Mouse (Mus musculus) left cerebral cortex, postnatal 14 days (tissue): ENCODE measurements around the gene Nudt3. TPM values are rescaled to one million over a fixed set of nuclear protein-coding genes. Genes with fewer than 3 reads are reported as not detected.
A peak's percentile ranks its signal among the peaks of the same experiment; 100 is the strongest.

ENCODE experiments used
- DNase-seq, 2 experiments: peaks; one replicate each; pipeline ENCODE4 v3.0.0; 2021 to 2022; ENCODE audit warnings: low spot score in 2 of 2, mixed read lengths in 1 of 2
- intact Hi-C: fragments of 180-260 bp; cut with DNase I; formaldehyde crosslinking; loops from one replicate; pipeline ENCODE4 v1.15.1; 2025
- total RNA-seq, 2 experiments: library from RNA; stranded (reverse); gene quantifications; 2 replicates each; pipeline ENCODE4 v1.2.3; 2021

Gene Nudt3
- total RNA-seq, 2 experiments from 2014 or later: 514 to 519 TPM

DNA sequence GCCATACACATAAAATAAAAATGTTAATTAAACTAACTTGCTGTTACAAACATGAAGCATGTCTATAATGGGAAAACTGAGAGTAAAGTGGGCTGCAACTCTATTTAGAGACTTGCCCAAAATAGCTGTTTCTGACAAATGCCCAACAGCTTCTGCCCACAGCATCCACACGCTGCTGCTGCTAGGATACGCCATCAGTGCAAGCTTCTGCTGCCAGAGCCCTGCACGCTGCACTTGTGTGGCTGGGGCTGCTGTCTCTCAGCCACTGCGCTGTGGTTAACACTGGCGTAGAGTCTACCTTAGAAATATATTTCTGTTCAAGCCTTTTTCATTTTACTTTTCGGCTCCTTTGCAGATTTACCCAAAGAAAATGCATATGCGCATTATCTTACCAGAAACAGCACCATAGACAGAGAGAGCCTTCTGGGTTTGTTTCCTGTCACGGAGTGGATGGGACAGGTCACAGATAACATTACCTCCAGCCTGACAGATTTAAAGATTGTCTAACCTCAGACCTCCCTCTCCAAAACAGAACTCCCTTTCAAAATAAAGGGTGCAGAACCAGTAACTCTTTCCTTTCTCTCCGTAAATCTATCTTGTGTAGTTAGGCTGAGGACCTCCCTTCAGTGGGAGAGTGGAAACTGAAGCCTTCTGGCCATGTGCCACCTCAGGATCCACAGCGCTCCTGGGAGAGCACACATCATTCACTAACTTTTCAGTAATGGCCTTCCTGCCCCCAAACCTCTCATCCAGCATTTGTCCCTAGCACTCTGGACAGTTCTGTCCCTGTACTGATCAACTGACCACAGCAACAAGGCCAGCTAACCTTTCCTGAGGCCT lies 12.4 kb downstream of the Nudt3 start:
- peak; percentile 80 to 88 for DNase-seq
- intact Hi-C loops: no loop called here

DNA sequence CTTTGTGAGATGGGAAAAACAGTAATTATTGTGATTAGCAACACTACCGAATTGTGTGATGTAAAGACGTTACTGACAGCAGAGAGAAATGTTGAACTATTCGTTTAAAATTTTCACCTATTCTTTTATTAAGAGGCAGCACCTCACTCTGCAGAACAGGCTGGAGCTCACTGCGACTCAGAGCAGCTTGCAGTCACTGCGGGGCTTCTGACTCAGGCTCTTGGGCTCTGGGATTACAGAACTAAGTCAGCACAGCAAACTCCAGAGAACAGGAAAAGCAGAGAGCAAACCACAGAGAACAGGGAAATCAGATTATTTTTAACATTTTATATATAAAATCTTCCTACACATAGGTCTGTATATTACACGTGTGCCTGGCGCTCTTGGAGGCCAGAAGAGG lies 13.7 kb downstream of the Nudt3 start:
- no peak for DNase-seq
- intact Hi-C loops: no loop called here

DNA sequence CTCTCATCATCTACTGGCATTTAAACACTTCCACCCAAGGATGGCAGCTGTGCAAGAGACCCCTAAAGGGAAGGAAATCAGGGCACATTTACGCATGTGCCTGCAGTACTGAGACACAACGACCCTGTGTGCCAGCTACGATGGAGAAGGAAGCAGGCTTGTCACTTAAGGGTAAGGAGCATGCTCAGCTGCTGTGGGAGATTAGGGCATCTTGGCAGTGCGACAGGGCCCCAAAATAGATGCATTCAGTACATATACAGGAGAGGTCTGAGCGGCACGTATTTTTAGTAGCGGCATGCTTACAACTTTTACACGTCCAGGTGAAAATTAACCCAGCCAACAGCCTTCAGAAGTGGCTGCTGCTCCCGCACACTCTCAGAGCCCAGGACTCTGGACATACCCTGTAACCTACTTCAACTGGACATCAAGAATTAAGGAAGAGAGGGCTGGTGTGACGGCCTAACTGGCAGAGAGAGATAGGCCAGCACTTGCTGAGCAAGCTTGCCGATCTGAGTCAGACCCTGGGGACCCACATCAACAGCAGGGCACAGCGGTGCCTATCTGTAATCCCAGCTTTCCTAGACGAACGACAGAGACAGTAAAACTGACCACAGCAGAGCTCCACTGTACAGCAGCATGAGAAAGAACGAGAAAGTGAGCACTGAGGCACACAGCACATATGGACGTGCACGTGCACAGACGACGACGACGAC lies 19.6 kb downstream of the Nudt3 start:
- intact Hi-C loops: no loop called here

DNA sequence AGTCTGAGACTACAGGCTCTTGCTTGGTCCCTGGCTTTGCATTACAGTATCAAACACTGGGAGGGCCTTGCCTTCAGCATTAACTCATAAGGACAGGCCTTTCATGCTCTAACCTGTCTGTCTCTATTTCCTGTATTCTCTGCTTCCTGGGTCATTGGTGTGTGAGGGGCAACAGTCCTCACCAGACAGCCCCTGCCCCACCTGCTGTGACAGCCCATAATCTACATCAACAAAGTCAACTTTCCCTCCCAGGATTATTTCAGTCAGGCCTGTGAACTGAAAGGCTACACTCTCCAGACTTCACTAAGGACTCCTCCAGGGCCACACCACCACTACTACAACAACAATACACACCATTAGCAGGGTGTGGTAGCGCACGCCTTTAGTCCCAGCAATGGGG lies 20.3 kb downstream of the Nudt3 start:
- intact Hi-C loops: no loop called here
- DNase-seq: no peak

More for the DNA sequence above, 19.6 kb downstream of the Nudt3 start:
- DNase-seq: peak in 1 of 2 experiments; percentile 50

DNA sequence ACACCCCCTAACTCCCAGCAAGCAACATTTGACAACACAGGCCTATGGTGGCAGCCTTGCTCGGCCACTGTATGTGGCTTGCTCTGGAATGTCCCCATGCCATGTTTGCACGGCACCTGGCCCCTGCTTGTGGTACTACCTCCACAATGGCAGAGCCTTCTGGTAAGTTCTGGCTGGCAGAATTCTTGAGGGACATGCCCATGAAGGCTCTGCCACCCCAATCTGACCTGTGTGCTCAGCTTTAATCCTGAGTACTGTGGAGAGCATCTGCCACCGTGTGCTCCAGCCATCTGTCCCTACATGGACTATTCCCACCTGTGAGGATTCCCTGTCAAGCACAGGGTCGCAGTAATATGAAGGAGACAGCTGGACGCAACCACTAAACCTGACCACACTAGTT lies 22.4 kb downstream of the Nudt3 start:
- intact Hi-C loops: no loop called here
- no peak for DNase-seq

DNA sequence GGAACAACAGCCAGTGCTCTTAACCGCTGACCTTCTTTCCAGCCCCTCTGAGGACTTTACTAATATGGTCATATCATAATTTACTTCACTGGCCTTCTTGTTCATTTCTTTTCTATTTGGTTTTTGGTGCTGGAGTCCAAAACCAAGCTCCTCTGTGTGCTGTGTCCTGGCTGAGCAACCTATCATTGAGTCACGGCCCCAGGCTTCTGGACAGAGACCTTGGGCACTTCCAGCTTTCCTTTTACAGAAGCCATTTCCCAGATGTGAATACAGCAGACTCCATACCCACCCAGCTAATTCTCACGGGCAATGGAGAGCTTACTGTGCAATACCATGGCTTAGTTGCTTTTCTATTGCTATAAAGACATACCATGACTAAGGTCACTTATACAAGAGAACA lies 23.0 kb downstream of the Nudt3 start:
- DNase-seq: no peak
- intact Hi-C loops: no loop called here

DNA sequence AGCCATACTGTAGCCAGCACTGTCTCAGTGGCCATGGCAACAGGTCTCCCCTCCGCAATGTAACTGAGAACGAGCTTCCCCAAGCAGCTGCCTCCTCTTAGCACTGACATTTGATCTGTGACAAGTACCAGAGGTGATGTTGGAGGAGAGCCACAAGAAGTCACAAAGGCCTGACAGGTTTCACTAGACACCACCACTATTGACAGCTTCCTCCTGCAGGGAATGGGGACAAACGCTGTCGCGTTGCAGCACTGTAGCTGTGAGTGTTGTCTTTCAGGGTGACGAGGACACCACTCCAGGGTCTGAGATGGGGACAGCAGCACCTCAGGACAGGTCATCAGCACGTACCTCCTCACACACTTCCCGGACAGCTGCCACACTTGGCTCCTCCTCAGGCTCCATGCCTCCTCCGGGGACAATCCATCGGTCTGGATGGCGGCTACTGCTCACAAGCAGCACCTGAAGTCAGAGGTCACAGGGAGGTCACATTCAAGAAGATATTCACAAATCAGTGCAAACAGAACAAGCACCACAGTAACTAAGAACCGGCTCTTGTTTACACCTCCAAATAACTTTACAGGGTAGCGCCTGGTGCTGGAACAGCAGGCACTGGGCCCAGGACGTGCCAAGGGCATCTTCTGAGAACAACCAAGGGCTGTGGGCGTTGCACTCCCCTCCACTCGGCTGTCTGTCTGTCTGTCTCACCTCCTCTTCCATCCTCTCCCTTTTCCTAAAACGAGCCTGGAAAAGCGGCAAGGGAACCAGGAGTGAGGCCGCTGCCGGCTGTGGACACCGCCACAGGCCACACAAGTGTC lies 26.7 kb downstream of the Nudt3 start:
- no peak for DNase-seq
- intact Hi-C loops: no loop called here

DNA sequence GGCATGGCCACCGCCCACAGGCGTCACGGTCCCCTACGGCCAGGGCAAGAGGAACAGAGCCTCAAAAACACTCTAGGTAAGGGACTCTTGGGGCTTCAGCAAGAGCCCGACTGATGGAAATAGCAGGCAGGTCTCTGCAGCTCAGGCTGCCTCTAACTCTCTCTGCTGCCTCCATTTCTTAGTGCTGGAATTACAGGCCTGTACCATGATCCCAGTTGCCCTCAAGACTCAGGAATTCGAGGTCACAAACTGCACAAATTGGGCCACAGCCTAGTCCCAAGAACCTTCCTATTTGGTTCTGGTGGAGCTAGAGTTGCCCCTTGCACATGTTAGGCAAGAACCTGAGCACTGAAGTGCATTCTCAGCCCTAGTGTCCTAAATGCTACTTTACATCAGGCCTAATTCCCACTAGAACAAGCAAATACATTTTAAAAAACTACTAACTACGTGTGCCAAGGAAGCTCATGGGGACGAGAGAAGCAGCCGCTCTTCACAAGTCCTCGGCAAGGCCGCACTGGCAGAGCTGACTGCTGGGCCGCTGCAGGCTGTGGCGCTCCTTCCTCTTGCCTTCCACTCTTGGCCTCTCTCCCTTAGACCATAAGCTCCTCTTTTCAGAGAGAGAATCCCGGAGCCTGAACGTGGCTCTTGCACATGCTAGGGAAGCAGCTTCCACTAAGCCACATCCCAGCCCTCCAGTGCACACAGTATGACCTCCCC lies 27.5 kb downstream of the Nudt3 start:
- DNase-seq: no peak
- intact Hi-C loops: no loop called here

DNA sequence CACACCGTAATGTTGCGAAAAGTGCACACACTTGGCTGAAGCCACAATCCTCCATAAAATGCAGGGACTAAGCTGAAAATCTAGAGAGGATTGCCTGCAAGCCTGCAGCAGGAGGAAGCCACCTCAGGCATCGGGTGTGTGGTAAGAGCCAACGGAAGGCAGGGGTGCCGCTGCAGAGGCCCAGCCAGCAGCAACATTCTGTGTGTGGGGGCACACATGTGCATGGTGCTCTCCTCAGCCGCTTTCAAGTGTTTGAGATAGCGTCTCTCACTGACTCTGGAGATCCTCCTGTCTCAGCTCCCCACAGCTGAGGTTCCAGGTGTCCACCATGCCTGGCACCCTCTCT lies 30.8 kb downstream of the Nudt3 start:
- intact Hi-C loops: no loop called here
- DNase-seq: no peak

DNA sequence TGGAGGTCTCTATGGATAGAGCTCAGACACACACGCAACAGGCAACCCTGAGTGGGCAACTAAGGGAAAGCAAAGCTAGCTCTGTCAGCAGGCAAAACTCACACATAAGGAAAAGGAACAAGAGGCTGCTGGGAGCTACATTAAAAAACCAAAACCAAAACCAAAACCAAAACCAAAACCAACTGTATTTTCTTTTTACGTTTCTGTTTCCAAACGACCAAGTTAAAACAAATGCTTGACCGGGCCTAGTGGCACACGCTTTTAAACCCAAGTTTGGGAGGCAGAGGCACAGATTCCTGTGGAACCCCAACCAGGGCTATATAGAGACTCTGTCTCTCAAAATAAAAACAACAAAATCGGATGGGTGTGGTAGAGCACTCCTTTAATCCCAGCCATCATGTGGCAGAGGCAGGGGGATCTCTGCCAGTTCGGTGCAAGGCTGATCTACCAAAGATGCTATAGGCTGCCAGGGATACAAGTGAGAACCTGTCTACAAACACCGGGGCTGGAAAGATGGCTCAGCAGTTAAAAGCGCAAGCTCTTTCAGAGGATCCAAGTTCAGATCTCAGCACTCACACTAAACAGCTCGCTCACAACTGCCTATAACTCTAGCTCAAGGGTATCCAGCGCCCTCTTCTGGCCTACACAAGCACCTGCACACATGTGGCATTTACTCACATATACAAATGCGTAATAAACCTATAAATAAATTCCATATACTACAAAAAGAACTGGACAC lies 31.3 kb downstream of the Nudt3 start:
- DNase-seq: no peak

DNA sequence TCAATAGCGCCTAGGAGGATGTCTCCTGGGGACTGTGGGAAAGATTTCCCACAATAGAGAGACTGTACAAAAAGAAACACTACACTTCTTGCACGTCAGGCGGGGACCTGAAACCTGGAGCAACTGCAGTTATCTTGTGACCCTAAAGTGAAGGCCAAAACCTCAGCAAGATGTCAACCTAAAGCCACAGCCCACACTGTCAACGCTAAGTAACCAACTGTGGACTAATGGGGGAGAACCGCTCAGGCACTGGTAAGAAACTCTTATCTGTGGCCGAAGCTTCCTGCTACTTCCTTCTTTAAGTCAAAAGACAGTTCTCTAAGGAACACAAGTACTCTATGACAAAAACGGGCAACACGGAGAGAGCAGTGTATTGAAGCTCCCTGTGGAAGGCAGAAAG lies 35.1 kb downstream of the Nudt3 start:
- intact Hi-C loops: loop anchor here (5.0 kb wide), 1 partner anchor 34 kb away; the partner anchor contains the start of gene Nudt3
- no peak for DNase-seq

More for the DNA sequence above, 31.3 kb downstream of the Nudt3 start:
- intact Hi-C loops: no loop called here

DNA sequence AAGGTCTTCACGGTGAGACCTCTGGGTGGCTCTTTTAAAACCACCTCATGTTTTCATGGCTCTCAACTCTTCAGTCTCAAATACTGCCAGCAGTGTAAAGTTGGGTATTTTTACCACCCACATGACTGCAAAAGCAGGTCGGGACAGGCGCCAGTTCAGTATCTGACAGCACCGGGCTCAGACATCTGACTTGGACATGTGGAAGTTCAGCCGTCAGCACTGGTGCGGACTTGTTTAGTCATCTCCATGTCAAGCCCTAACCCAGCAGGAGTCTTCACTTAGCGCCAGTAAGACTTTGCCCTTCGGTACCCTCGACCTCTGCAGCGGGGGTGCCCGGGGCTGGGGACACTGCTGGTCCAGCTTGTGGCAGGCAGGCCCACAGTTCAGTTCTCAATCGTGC lies 36.0 kb downstream of the Nudt3 start:
- intact Hi-C loops: loop anchor here (5.0 kb wide), 1 partner anchor 35 kb away; the partner anchor contains the start of gene Nudt3
- DNase-seq: peak; percentile 53 to 75

DNA sequence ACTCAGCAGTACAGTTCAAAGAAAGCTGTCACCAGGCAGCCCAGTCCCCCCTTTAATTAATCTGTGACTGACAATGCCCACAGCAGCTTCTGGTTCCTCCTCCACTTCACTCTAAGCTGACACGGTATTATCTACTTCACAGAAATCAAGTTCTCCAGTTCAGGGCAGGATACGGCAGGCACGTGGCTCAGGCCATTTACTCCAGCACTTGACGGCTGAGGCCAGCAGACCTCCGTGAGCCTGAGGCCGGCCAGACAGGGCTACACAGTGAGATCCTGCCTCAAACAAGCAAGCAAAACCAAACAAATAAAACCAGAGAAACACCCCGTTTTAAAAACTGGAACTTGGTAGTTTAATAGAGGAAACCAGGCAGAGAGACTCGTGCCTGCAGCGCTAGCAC lies 36.6 kb downstream of the Nudt3 start:
- intact Hi-C loops: loop anchor here (5.0 kb wide), 1 partner anchor 36 kb away; the partner anchor contains the start of gene Nudt3
- no peak for DNase-seq

DNA sequence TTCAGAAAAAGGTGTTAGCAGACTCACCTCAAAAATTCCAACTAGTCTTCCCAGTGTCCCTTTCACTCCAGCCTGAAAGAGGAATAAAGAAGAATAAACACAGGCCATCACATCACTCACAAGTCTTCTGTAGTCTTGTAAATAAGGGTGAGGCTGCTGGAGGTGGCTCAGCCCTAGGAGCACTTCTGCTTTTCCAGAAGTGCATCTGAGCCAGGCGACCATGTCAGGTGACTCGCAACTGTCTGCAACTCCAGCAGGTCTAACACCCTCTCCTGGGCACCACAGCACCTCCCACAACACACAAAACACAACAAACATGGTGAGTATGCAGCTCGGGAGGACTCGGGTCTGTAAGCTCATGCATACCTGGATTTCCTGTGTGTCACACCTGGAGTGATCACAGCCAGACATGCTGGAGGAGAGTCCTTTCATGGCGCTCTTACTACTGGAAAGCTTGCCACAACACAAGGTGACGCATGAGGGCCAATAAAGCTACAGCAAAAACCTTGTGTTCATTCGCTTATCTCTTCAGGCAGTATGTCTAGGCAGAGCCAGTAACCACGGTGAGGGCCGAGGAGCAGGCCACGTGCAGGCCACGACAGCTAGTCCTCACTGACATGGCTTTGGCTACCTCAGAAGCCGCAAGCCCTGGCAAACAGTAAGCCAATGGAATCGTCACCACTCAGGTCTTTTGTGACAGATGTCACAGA lies 40.0 kb downstream of the Nudt3 start:
- intact Hi-C loops: no loop called here
- no peak for DNase-seq

DNA sequence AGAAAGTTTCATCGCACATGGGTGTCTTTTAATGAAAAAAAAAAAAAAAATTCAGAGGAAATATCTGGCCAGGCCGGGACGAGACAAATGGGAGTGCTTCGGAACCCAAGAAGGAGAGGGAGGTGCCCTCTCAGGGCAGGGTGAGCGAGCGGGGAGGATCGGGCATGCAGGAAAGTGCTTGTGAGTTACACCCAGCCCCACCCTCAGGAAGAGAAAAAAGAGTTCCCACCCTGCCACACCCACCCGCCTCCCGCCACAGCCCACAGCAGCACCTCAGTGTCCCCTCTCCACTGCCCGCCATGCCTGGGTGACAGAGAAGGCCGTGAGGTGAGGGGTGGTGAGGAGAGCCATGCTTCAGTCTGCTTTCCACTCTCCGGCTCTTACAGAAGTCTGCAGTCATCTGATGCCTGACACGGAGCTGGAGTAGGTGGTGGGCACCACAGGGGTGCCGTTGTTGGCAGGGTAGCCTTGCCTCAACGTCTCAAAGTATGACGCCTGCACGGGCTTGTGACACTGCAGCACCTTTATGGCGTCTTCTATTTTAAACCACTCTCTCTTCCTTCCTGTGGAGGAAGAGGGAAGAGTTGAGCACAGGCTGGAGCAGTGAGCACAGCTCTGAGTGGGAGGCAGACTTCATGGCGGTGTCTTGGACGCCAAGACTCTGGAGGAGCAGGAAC lies 42.8 kb downstream of the Nudt3 start:
- DNase-seq: no peak
- intact Hi-C loops: no loop called here

DNA sequence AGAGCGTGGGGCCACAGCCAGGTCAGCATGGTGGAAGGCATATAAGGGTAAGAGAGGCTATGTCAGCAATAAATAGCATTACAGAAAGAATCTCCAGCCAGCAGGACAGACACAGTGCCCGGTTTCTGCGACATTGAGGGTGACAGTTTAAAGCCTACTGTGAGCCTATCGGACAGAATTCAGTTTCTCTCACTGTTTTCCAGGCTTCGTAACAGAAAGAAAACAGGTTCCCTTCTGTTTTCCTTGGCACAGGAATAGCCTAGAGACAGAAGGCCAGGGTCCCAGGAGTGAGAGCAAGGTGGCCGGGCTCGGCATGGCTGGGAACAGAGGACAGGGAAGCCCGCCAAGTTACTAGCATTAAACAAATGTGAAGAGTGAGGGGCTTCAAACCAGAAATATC lies 43.5 kb downstream of the Nudt3 start:
- no peak for DNase-seq
- intact Hi-C loops: no loop called here

DNA sequence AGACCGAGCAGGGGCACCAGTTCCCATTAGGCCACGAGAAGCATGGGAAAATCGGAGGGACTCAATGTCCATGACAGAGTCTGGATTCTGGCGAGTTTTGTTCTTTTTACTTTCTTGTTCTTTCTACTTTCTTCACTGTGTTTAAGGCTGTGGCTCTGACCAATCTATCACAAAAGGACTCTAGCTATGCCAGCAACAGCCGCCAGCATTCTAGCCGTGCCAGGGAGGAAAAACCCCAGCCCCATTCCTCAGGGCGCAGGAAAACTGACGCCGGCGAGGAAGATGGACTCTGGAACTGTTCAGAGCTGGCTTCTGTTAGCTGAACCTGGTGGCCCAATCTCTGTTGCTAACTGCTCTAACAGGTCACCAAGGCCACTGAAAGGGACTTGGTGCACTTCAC lies 44.8 kb downstream of the Nudt3 start:
- DNase-seq: peak in 1 of 2 experiments; percentile 31
- intact Hi-C loops: no loop called here

DNA sequence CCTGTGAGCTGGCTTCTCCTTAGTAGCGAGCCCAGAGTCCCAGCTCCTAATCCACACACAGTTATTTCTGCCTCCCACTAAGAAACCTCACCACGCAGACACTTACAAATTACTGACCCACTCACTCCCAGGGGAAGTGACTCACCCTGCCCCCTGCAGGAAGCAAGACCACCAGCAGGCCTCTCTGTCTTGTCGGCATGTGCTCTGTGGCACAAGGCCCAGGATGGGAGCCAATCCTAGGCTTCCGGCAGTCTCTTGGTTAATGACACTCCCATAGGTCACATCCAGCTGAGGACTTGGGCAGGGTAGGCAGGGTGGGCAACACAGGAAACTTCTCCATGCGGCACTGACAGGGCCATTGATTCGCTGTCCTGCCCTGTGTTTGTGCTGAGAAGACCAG lies 45.8 kb downstream of the Nudt3 start:
- no peak for DNase-seq
- intact Hi-C loops: no loop called here
